Mouse (Mus musculus) liver, embryonic 14.5 days (tissue): ENCODE data around the gene Chrd. TPM values are rescaled to one million over a fixed set of nuclear protein-coding genes. Genes with fewer than 3 reads are reported as not detected.

Experiments
- ATAC-seq: fragments of 200-750 bp; cut with Nextera tagmentation; 2 replicates; pipeline ENCODE4 v1.8.0; 2017; ENCODE audit warnings: moderate number of reproducible peaks, mild to moderate bottlenecking, moderate library complexity; ENCODE audit not compliant: insufficient read depth
- DNase-seq, 3 experiments: peaks; one replicate each; pipeline ENCODE4 v3.0.0-alpha.2; 2012 to 2013; ENCODE audit warnings: low read depth in 3 of 3, low spot score in 3 of 3
- H3K27ac ChIP-seq: fragments of 300-500 bp; sonication (generic); 2 replicates; pipeline ENCODE4 v1.5.1; 2014; ENCODE audit warnings: moderate library complexity, mild to moderate bottlenecking, control low read depth, inconsistent platforms
- H3K27me3 ChIP-seq: fragments of 300-500 bp; sonication (generic); 2 replicates; pipeline ENCODE4 v1.6.1; 2014; ENCODE audit warnings: mild to moderate bottlenecking, low read length, moderate library complexity; ENCODE audit not compliant: control insufficient read depth, insufficient read depth
- H3K36me3 ChIP-seq: fragments of 300-500 bp; sonication (generic); replicated peaks from 2 replicates; pipeline ENCODE4 v1.6.1; 2014; ENCODE audit warnings: low read depth; ENCODE audit not compliant: control insufficient read depth, insufficient read depth
- H3K4me1 ChIP-seq, 2 experiments: fragments of 200-500 bp in 1 of 2; fragments of 300-500 bp in 1 of 2; sonication (generic) in 1 of 2; replicated peaks; 2 replicates each; pipeline ENCODE4 v1.6.1; 2012 to 2014; ENCODE audit warnings: antibody characterized with exemption in 1 of 2, inconsistent platforms in 1 of 2, low read length in 1 of 2; ENCODE audit not compliant: control insufficient read depth in 2 of 2, insufficient read depth in 2 of 2
- H3K4me2 ChIP-seq: fragments of 300-500 bp; sonication (generic); 2 replicates; pipeline ENCODE4 v1.6.1; 2014; ENCODE audit warnings: low read depth, mild to moderate bottlenecking, control low read depth, moderate library complexity
- H3K4me3 ChIP-seq, 2 experiments: fragments of 200-500 bp in 1 of 2; fragments of 300-500 bp in 1 of 2; sonication (generic) in 1 of 2; 2 replicates each; pipeline ENCODE4 v1.5.1; 2012 to 2014; ENCODE audit warnings: low read depth in 2 of 2, low read length in 2 of 2, mild to moderate bottlenecking in 2 of 2, control low read depth in 1 of 2, inconsistent platforms in 1 of 2, moderate library complexity in 1 of 2; ENCODE audit not compliant: insufficient read depth in 1 of 2
- H3K9ac ChIP-seq: fragments of 300-500 bp; sonication (generic); replicated peaks from 2 replicates; pipeline ENCODE4 v1.6.1; 2014; ENCODE audit warnings: mild to moderate bottlenecking, control low read depth, moderate library complexity
- H3K9me3 ChIP-seq: fragments of 300-500 bp; sonication (generic); 2 replicates; pipeline ENCODE4 v1.6.1; 2016; ENCODE audit warnings: low read length, mixed read lengths; ENCODE audit not compliant: control insufficient read depth
- CTCF ChIP-seq: IDR thresholded peaks from 2 replicates; pipeline ENCODE4 v1.5.1; 2016; ENCODE audit warnings: antibody characterized with exemption, low read depth, control low read depth
- EP300 ChIP-seq: IDR thresholded peaks from 2 replicates; pipeline ENCODE4 v1.6.1; 2016; ENCODE audit warnings: antibody characterized with exemption, low read depth
- WGBS: fragments of 180-500 bp; shearing (Covaris S2); extraction: QIAGEN DNeasy Blood & Tissue Kit; methylation state at CpG from one replicate; pipeline ENCODE4 v1.1.7; 2014; ENCODE audit not compliant: insufficient replicate concordance; 5-methylcytosine and 5-hydroxymethylcytosine counted together
- polyA plus RNA-seq, 2 experiments: library from polyadenylated mRNA; depleted of rRNA in 1 of 2; stranded (reverse) in 1 of 2; unstranded in 1 of 2; fragments of >200 nt; fragmentation: Nextera tagmentation in 1 of 2; extraction: Ambion mirVana in 1 of 2; gene quantifications; 2 replicates each; pipeline versions ENCODE4 v1.2.1 to v1.2.3; 2012 to 2014

Chrd gene
- polyA plus RNA-seq, 2 experiments: 0.24 to 0.71 TPM

DNA sequence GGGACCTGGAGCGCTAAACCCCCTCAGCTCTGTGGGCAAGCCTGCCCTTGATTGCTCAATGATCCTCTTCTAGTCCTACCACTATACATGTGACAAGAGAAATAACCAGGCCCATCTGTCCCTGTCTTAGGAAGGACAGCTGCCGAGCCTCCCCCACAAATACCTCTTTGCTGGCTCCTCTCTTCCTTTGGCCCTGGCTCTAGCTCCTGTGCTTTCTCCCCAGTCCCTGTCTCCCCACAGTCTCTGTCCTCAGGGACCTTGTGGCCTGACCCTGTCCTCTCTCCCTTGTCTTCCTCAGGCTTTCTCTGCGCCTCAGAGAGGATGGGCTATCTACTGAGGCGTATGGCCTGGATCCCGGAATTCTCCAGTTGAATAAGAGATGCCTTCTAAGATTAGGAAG, 1.2 kb upstream of the Chrd start:
- DNase-seq (no peak), ATAC-seq (no peak)
- H3K27me3 ChIP-seq: peaks cover 50% of the 10 kb centered on the region
- no peak overlapping the region for H3K4me2 ChIP-seq
- H3K4me3 ChIP-seq: no peak overlapping the region
- TF ChIP-seq EP300 (no peak), CTCF (no peak)
- 42% methylated on average over 5 of the region's 5 CpGs for WGBS
- H3K36me3 ChIP-seq: no peaks in the 10 kb centered on the region
- no peaks in the 10 kb centered on the region for H3K9me3 ChIP-seq
- no peak overlapping the region for H3K9ac ChIP-seq
- H3K27ac ChIP-seq: no peak overlapping the region
- H3K4me1 ChIP-seq: 0 out of 4 replicates have a peak, but pooled peaks cover 0 to 2% of the 10 kb centered on the region in 2 experiments

GRCm38 (mm10) chr16:20732251-20732924, 539 bp upstream of the Chrd start:
- no peak for TF ChIP-seq EP300
- no peak for TF ChIP-seq CTCF
- no peak for DNase-seq
- WGBS: 2% methylated on average over 30 of the region's 30 CpGs
- H3K9me3 ChIP-seq: no peaks in the 10 kb centered on the region
- no peaks in the 10 kb centered on the region for H3K36me3 ChIP-seq
- H3K4me3 ChIP-seq: peak overlapping the region; percentile 16 to 49; a peak in 3 of 4 replicates
- peak overlapping the region; percentile 62 for H3K4me2 ChIP-seq
- H3K27ac ChIP-seq: no peak overlapping the region
- H3K27me3 ChIP-seq: peaks cover 53% of the 10 kb centered on the region
- peak overlapping the region; percentile 27 for H3K9ac ChIP-seq
- no peak for ATAC-seq
- H3K4me1 ChIP-seq: 0 out of 4 replicates have a peak, but pooled peaks cover 0 to 2% of the 10 kb centered on the region in 2 experiments

DNA sequence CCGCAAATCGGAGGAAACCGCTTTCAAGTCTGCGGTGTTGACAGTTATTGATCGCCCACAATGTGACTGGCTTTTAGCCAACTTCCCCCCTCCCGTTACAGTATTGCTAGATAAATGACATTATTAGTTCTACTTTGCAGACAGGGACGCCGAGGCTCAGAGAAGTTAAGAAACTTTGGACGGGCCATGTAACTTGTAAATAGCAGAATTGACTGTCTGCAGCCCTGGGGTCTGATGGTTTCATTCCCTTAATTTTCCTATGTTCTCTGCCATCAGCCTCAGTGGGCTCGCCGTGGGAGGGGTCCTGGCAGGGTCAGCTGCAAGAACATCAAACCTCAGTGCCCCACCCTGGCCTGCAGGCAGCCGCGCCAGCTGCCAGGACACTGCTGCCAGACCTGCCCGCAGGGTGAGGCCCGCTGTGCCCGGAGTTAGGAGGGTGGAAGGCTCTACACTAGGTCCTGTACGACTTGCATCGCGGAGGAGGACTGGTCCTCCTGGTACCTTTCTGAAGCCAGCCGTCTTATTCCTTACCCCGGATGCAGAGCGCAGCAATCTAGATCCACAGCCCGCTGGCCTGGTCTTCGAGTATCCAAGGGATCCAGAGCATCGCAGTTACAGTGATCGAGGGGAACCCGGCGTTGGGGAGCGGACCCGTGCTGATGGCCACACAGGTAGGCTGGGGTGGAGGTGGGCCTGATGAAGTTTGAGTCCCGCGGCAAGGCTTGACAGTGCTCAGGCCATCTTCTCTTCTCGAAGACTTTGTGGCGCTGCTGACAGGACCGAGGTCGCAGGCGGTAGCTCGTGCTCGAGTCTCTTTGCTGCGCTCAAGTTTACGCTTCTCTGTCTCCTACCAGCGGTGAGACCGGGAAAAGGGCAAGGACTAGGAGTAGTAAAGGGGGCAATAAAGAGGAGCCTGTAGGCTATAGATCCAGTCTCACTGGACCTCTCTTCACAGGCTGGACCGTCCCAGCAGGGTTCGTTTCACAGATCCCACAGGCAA, 1.1 kb downstream of the Chrd start, which contains the start of gene Thpo:
Gene Thpo, minus strand, starts transcription at position 781 of the 1,000 bp plus-strand sequence.
- peak within 1 kb of the TSS; percentile 62 for H3K4me2 ChIP-seq
- no peaks in the 10 kb centered on the region for H3K9me3 ChIP-seq
- H3K4me3 ChIP-seq: peak within 1 kb of the TSS; percentile 20 to 49
- WGBS: 3% methylated on average over 45 of the region's 45 CpGs
- TF ChIP-seq EP300 (no peak), CTCF (0 out of 2 replicates have a peak, but pooled peaks have one; percentile 2)
- no peak within 1 kb of the TSS for H3K27ac ChIP-seq
- H3K9ac ChIP-seq: no peak within 1 kb of the TSS
- peaks cover 53% of the 10 kb centered on the region for H3K27me3 ChIP-seq
- H3K36me3 ChIP-seq: no peaks in the 10 kb centered on the region
- DNase-seq: no peak
- H3K4me1 ChIP-seq: 0 out of 4 replicates have a peak, but pooled peaks cover 0 to 2% of the 10 kb centered on the region in 2 experiments
- ATAC-seq: no peak

DNA sequence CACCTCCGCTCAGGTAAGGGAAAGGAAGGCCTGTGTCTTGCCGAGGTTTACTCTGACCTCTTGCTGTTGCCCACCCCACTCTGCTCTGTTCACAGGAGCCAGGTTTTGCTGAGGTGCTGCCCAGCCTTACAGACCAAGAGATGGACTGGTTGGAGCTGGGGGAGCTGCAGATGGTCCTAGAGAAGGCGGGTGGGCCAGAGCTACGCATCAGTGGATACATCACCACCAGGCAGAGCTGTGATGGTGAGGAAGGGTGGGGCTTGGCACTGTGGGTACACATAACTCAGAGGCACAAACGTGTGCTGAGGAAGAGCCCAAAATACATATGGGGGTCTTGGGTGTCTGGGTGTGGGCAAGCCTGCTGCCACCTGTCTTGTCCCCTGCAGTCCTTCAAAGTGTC, 2.7 kb downstream of the Chrd start:
- H3K4me3 ChIP-seq: no peak overlapping the region
- peaks cover 53% of the 10 kb centered on the region for H3K27me3 ChIP-seq

DNA sequence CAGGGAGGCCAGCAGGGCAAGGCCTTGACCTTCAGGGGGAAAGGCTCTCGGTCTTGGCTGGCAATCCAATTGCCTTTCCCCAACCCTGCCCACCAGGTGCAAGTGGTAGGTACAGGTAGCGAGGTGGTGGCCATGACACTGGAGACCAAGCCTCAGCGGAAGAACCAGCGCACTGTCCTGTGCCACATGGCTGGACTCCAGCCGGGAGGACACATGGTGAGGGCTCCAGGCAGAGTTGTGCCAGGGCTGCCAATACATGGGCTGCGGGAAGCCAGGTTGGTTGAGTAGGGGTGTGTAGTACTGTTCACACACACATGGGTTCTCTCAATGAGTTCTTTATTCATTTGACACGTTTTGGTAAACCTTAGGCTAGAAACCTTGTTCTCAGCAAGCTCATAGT, 3.2 kb downstream of the Chrd start:
- Histone ChIP-seq H3K9ac (no peak overlapping the region), H3K4me3 (no peak overlapping the region), H3K4me1 (no peaks in the 10 kb centered on the region), H3K4me2 (no peak overlapping the region), H3K9me3 (no peaks in the 10 kb centered on the region), H3K27ac (no peak overlapping the region), H3K27me3 (peaks cover 53% of the 10 kb centered on the region), H3K36me3 (no peaks in the 10 kb centered on the region)
- TF ChIP-seq CTCF: no peak
- no peak for TF ChIP-seq EP300
- ATAC-seq (no peak), DNase-seq (no peak)
- WGBS: 60% methylated on average over 7 of the region's 7 CpGs

More for the DNA sequence above, 2.7 kb downstream of the Chrd start:
- Histone ChIP-seq H3K27ac (no peak overlapping the region), H3K9ac (no peak overlapping the region), H3K4me2 (no peak overlapping the region), H3K36me3 (no peaks in the 10 kb centered on the region), H3K4me1 (no peaks in the 10 kb centered on the region), H3K9me3 (no peaks in the 10 kb centered on the region)
- DNase-seq: no peak
- TF ChIP-seq EP300 (no peak), CTCF (no peak)
- 48% methylated on average over 5 of the region's 5 CpGs for WGBS
- ATAC-seq: no peak
